ENCODE assay signal across 27 mouse cellular contexts in genomic region chr11:35449199-35449598, GRCm38 (mm10).
DNase-seq lines count a peak whose midpoint lies in the region; ATAC-seq and TF ChIP-seq lines count a peak whose summit lies in the region.
"Had no signal": no experiment of that assay in that cellular context is flagged by ENCODE, and none has a peak within 500 bp of the region (broad histone marks: within the 10 kb centered on the region; RNA-seq: fewer than 3 reads in every experiment).

No protein-coding gene starts in this region.

- no peak overlapping the region for H3K4me2 ChIP-seq in kidney, embryonic 15.5 days
- H3K4me2 ChIP-seq in forebrain, embryonic 12.5 days = no peak overlapping the region
- H3K4me2 ChIP-seq: forebrain, embryonic 15.5 days; heart, embryonic 13.5 days; hindbrain, embryonic 12.5 days; hindbrain, embryonic 15.5 days had no signal

- no peak overlapping the region for H3K4me3 ChIP-seq in kidney, adult 2 months (ENCODE audit: insufficient read depth, low read depth, low read length)
- H3K4me3 ChIP-seq in kidney, embryonic 15.5 days (replicated peaks) = no peak overlapping the region
- H3K4me3 ChIP-seq in forebrain, embryonic 12.5 days (replicated peaks) = no peak overlapping the region
- H3K4me3 ChIP-seq: forebrain, embryonic 15.5 days; heart, adult 2 months; heart, embryonic 10.5 days; heart, embryonic 13.5 days; hindbrain, embryonic 12.5 days; hindbrain, embryonic 15.5 days had no signal

- TF ChIP-seq CTCF in kidney, adult 2 months (conservative IDR thresholded peaks at IDR 0.05; ENCODE audit: insufficient read depth, insufficient read length, low read depth, low read length) = no peak

- H3K9ac ChIP-seq in kidney, embryonic 15.5 days = no peak overlapping the region
- H3K9ac ChIP-seq in forebrain, embryonic 12.5 days = no peak overlapping the region
- H3K9ac ChIP-seq: forebrain, embryonic 15.5 days; heart, embryonic 13.5 days; hindbrain, embryonic 12.5 days; hindbrain, embryonic 15.5 days had no signal

- no peaks in the 10 kb centered on the region for H3K9me3 ChIP-seq in kidney, embryonic 15.5 days (replicated peaks)
- H3K9me3 ChIP-seq in forebrain, embryonic 12.5 days = no peaks in the 10 kb centered on the region
- H3K9me3 ChIP-seq: forebrain, embryonic 15.5 days; heart, embryonic 10.5 days; heart, embryonic 13.5 days; hindbrain, embryonic 12.5 days; hindbrain, embryonic 15.5 days had no signal

- H3K27ac ChIP-seq in kidney, adult 2 months (ENCODE audit: insufficient read depth, low read depth, low read length) = no peak overlapping the region
- 0 out of 2 replicates have a peak overlapping the region, but pooled peaks have one; percentile 71 for H3K27ac ChIP-seq in kidney, embryonic 15.5 days
- H3K27ac ChIP-seq in forebrain, embryonic 12.5 days = no peak overlapping the region
- H3K27ac ChIP-seq: forebrain, embryonic 15.5 days; heart, adult 2 months; heart, embryonic 10.5 days; heart, embryonic 13.5 days; hindbrain, embryonic 12.5 days; hindbrain, embryonic 15.5 days had no signal

- no peaks in the 10 kb centered on the region for H3K36me3 ChIP-seq in kidney, adult 2 months (ENCODE audit: control insufficient read depth, insufficient read depth, low read length)
- H3K36me3 ChIP-seq in kidney, embryonic 15.5 days = no peaks in the 10 kb centered on the region
- no peaks in the 10 kb centered on the region for H3K36me3 ChIP-seq in forebrain, embryonic 12.5 days (replicated peaks)
- H3K36me3 ChIP-seq: forebrain, embryonic 15.5 days; G1E; heart, embryonic 10.5 days; heart, embryonic 13.5 days; hindbrain, embryonic 12.5 days; hindbrain, embryonic 15.5 days had no signal

- peaks cover 11% of the 10 kb centered on the region for H3K4me1 ChIP-seq in kidney, adult 2 months (ENCODE audit: control insufficient read depth, insufficient read depth, low read length)
- H3K4me1 ChIP-seq in kidney, embryonic 15.5 days = peaks cover 39% of the 10 kb centered on the region
- peaks cover 24% of the 10 kb centered on the region for H3K4me1 ChIP-seq in forebrain, embryonic 12.5 days

- peak; percentile 21 for DNase-seq in fat pad, adult 2 months (ENCODE audit: extremely low read depth, low read depth, low spot score)
- peak; percentile 75 for DNase-seq in kidney, adult 2 months
- peak; percentile 34 for DNase-seq in kidney, postnatal 10 days
- no peak for DNase-seq in thymus, postnatal 36 days
- DNase-seq in left cerebral cortex, adult 18-20 months (ENCODE audit: low spot score in 2 of 2) = no peak
- DNase-seq in spleen, adult 18-20 months = no peak
- DNase-seq: adrenal gland, postnatal 10 days; adrenal gland, postnatal 36 days; B cell, adult 2 months; cerebellum, adult 18-20 months; cerebellum, adult 9-10 months; cerebellum, postnatal 14 days; gastrocnemius, postnatal 10 days; gastrocnemius, postnatal 36 days; heart, adult 2 months; heart, postnatal 14 days; heart, postnatal 4 days had no signal

- 53% methylated on average over 6 of the region's 6 CpGs for WGBS in kidney, adult 2 months
- 63% methylated on average over 6 of the region's 6 CpGs for WGBS in kidney, embryonic 15.5 days
- 89% methylated on average over 6 of the region's 6 CpGs for WGBS in forebrain, embryonic 12.5 days

- ATAC-seq in kidney, embryonic 15.5 days (replicated peaks; ENCODE audit: low FRiP score) = 0 out of 2 replicates have a peak, but pooled peaks have one; percentile 44
- ATAC-seq in forebrain, embryonic 12.5 days (ENCODE audit: low FRiP score) = no peak
- ATAC-seq: forebrain, embryonic 15.5 days; Patski had no signal

- no peaks in the 10 kb centered on the region for H3K27me3 ChIP-seq in kidney, adult 2 months (replicated peaks; ENCODE audit: control insufficient read depth, insufficient read depth, low read length)
- H3K27me3 ChIP-seq in kidney, embryonic 15.5 days = peaks cover 9% of the 10 kb centered on the region; the same call in 1 of the 2 replicates
- peaks cover 98% of the 10 kb centered on the region for H3K27me3 ChIP-seq in forebrain, embryonic 12.5 days
- H3K27me3 ChIP-seq: CH12.LX had no signal

- no peak for TF ChIP-seq POLR2A in kidney, adult 2 months (IDR thresholded peaks at IDR 0.05; ENCODE audit: low read depth, low read length)

Comparison
In these comparisons a context has a peak if more than half of its experiments do, and no peak if none do; other contexts are left out.
1. DNase-seq: peak in fat pad, adult 2 months (single experiment), kidney, adult 2 months (single experiment) and kidney, postnatal 10 days (single experiment); none in thymus, postnatal 36 days (0 of 2), left cerebral cortex, adult 18-20 months (0 of 2) and spleen, adult 18-20 months (0 of 2).